ENCODE assay signal across 12 mouse cellular contexts in the genomic region with DNA sequence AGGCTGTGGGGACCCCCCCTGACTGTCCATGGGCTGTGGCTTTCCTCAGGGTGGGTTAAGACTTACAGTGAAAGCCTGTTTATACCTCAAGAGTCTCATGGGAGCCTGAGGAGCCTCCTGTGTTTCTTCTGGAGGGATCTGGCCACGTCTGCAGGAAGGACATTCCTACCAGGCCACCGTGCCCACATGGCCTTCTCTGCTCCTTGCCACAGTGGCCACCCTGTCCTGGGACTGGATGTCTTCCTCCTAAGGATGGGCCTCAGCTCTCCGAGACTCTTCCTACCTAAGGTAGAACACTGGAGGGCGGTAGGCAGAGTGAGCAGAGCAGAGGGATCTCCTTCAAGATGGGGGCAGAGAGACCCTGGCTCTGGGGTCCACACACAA.
DNase-seq lines count a peak whose midpoint lies in the region; ATAC-seq lines count a peak whose summit lies in the region.
"Had no signal": no experiment of that assay in that cellular context is flagged by ENCODE, and none has a peak within 500 bp of the region (broad histone marks: within the 10 kb centered on the region; RNA-seq: fewer than 3 reads in every experiment).

No protein-coding gene starts in this region.

- H3K9me3 ChIP-seq in forebrain, embryonic 10.5 days = peaks cover 7% of the 10 kb centered on the region; the same call in 1 of the 2 replicates
- no peaks in the 10 kb centered on the region for H3K9me3 ChIP-seq in forebrain, embryonic 16.5 days (ENCODE audit: control insufficient read depth, low read length)
- no peaks in the 10 kb centered on the region for H3K9me3 ChIP-seq in lung, embryonic 16.5 days (ENCODE audit: control insufficient read depth, low read length)
- no peaks in the 10 kb centered on the region for H3K9me3 ChIP-seq in intestine, embryonic 15.5 days
- H3K9me3 ChIP-seq in stomach, embryonic 15.5 days = no peaks in the 10 kb centered on the region
- H3K9me3 ChIP-seq in liver, embryonic 11.5 days (ENCODE audit: control insufficient read depth, low read length) = no peaks in the 10 kb centered on the region

- no peak overlapping the region for H3K9ac ChIP-seq in forebrain, embryonic 16.5 days (replicated peaks; ENCODE audit: low read depth, low read length)
- H3K9ac ChIP-seq in lung, embryonic 16.5 days (ENCODE audit: low read length) = 0 out of 2 replicates have a peak overlapping the region, but pooled peaks have one; percentile 8
- no peak overlapping the region for H3K9ac ChIP-seq in intestine, embryonic 15.5 days
- H3K9ac ChIP-seq in stomach, embryonic 15.5 days = no peak overlapping the region
- no peak overlapping the region for H3K9ac ChIP-seq in liver, embryonic 11.5 days (ENCODE audit: low read depth, low read length)

- no peak for DNase-seq in forebrain, embryonic 10.5 days (ENCODE audit: extremely low spot score, low spot score)
- DNase-seq in lung, postnatal 14 days = no peak
- no peak for DNase-seq in left cerebral cortex, adult 18-20 months (ENCODE audit: low spot score in 2 of 2)
- no peak for DNase-seq in liver, embryonic 11.5 days (ENCODE audit: low spot score)
- DNase-seq: adrenal gland, postnatal 36 days; cerebellum, adult 8-10 months; kidney, adult 11 months had no signal

- no peaks in the 10 kb centered on the region for H3K27me3 ChIP-seq in forebrain, embryonic 10.5 days (ENCODE audit: poor library complexity, severe bottlenecking)
- no peaks in the 10 kb centered on the region for H3K27me3 ChIP-seq in forebrain, embryonic 16.5 days (replicated peaks; ENCODE audit: control insufficient read depth, insufficient read depth, low read length)
- H3K27me3 ChIP-seq in lung, embryonic 16.5 days (ENCODE audit: control insufficient read depth, insufficient read depth, low read depth, low read length) = no peaks in the 10 kb centered on the region
- H3K27me3 ChIP-seq in intestine, embryonic 15.5 days (replicated peaks) = no peaks in the 10 kb centered on the region
- H3K27me3 ChIP-seq in stomach, embryonic 15.5 days (replicated peaks) = no peaks in the 10 kb centered on the region
- no peaks in the 10 kb centered on the region for H3K27me3 ChIP-seq in liver, embryonic 11.5 days (replicated peaks; ENCODE audit: control insufficient read depth, insufficient read depth, low read length)
- H3K27me3 ChIP-seq: Patski had no signal

- no peak for ATAC-seq in forebrain, embryonic 16.5 days
- no peak for ATAC-seq in lung, embryonic 16.5 days (ENCODE audit: low read depth)
- ATAC-seq in intestine, embryonic 15.5 days = no peak
- ATAC-seq in stomach, embryonic 15.5 days (ENCODE audit: insufficient read depth, low FRiP score, low read depth) = peak; percentile 5; the same call in 1 of the 2 replicates
- no peak for ATAC-seq in liver, embryonic 11.5 days (replicated peaks; ENCODE audit: low FRiP score)
- ATAC-seq: Patski had no signal

- H3K4me1 ChIP-seq in forebrain, embryonic 10.5 days = peaks cover 37% of the 10 kb centered on the region
- peaks cover 12% of the 10 kb centered on the region for H3K4me1 ChIP-seq in forebrain, embryonic 16.5 days (replicated peaks; ENCODE audit: control insufficient read depth, insufficient read depth, low read length)
- H3K4me1 ChIP-seq in lung, embryonic 16.5 days (replicated peaks; ENCODE audit: control insufficient read depth, insufficient read depth, low read length) = peaks cover 5% of the 10 kb centered on the region
- H3K4me1 ChIP-seq in intestine, embryonic 15.5 days (replicated peaks) = peaks cover 25% of the 10 kb centered on the region
- H3K4me1 ChIP-seq in stomach, embryonic 15.5 days = peaks cover 14% of the 10 kb centered on the region
- peaks cover 8% of the 10 kb centered on the region for H3K4me1 ChIP-seq in liver, embryonic 11.5 days (replicated peaks; ENCODE audit: control insufficient read depth, insufficient read depth, low read length)

- H3K4me2 ChIP-seq in forebrain, embryonic 16.5 days (ENCODE audit: low read length) = no peak overlapping the region
- no peak overlapping the region for H3K4me2 ChIP-seq in lung, embryonic 16.5 days (ENCODE audit: low read depth, low read length)
- no peak overlapping the region; the same call in 1 of the 2 replicates for H3K4me2 ChIP-seq in intestine, embryonic 15.5 days (replicated peaks)
- no peak overlapping the region; the same call in 1 of the 2 replicates for H3K4me2 ChIP-seq in stomach, embryonic 15.5 days
- no peak overlapping the region for H3K4me2 ChIP-seq in liver, embryonic 11.5 days

- peak overlapping the region; percentile 3 for H3K27ac ChIP-seq in forebrain, embryonic 10.5 days
- H3K27ac ChIP-seq in forebrain, embryonic 16.5 days (ENCODE audit: low read length) = no peak overlapping the region
- H3K27ac ChIP-seq in lung, embryonic 16.5 days (ENCODE audit: low read length) = peak overlapping the region; percentile 33; the same call in 1 of the 2 replicates
- H3K27ac ChIP-seq in intestine, embryonic 15.5 days = peak overlapping the region; percentile 82
- peak overlapping the region; percentile 77 for H3K27ac ChIP-seq in stomach, embryonic 15.5 days
- H3K27ac ChIP-seq in liver, embryonic 11.5 days (ENCODE audit: low read depth, low read length) = no peak overlapping the region

- 75% methylated on average over 4 of the region's 4 CpGs for WGBS in forebrain, embryonic 10.5 days
- WGBS in forebrain, embryonic 16.5 days = 75% methylated on average over 4 of the region's 4 CpGs
- WGBS in lung, embryonic 16.5 days = 64% methylated on average over 4 of the region's 4 CpGs
- WGBS in intestine, embryonic 15.5 days = 56% methylated on average over 4 of the region's 4 CpGs
- 48% methylated on average over 4 of the region's 4 CpGs for WGBS in stomach, embryonic 15.5 days
- 74% methylated on average over 4 of the region's 4 CpGs for WGBS in liver, embryonic 11.5 days

- peaks cover 91% of the 10 kb centered on the region for H3K36me3 ChIP-seq in forebrain, embryonic 10.5 days (replicated peaks)
- no peaks in the 10 kb centered on the region for H3K36me3 ChIP-seq in forebrain, embryonic 16.5 days (ENCODE audit: control insufficient read depth, insufficient read depth)
- H3K36me3 ChIP-seq in lung, embryonic 16.5 days (ENCODE audit: control insufficient read depth, insufficient read depth, low read length) = peaks cover 10% of the 10 kb centered on the region
- H3K36me3 ChIP-seq in intestine, embryonic 15.5 days = peaks cover 7% of the 10 kb centered on the region
- peaks cover 5% of the 10 kb centered on the region for H3K36me3 ChIP-seq in stomach, embryonic 15.5 days
- H3K36me3 ChIP-seq in liver, embryonic 11.5 days (ENCODE audit: control insufficient read depth, insufficient read depth, low read length) = peaks cover 6% of the 10 kb centered on the region

- no peak overlapping the region for H3K4me3 ChIP-seq in forebrain, embryonic 10.5 days
- no peak overlapping the region for H3K4me3 ChIP-seq in forebrain, embryonic 16.5 days (replicated peaks; ENCODE audit: low read length)
- H3K4me3 ChIP-seq in lung, embryonic 16.5 days (ENCODE audit: low read length) = no peak overlapping the region
- no peak overlapping the region for H3K4me3 ChIP-seq in intestine, embryonic 15.5 days (replicated peaks)
- H3K4me3 ChIP-seq in stomach, embryonic 15.5 days (replicated peaks) = no peak overlapping the region
- H3K4me3 ChIP-seq in liver, embryonic 11.5 days (ENCODE audit: low read depth, low read length) = no peak overlapping the region

Comparison
In these comparisons a context has a peak if more than half of its experiments do, and no peak if none do; other contexts are left out.
1. H3K27ac ChIP-seq: peak in forebrain, embryonic 10.5 days (single experiment), lung, embryonic 16.5 days (single experiment), intestine, embryonic 15.5 days (single experiment) and stomach, embryonic 15.5 days (single experiment); none in forebrain, embryonic 16.5 days (single experiment) and liver, embryonic 11.5 days (single experiment).